Mouse (Mus musculus): ENCODE results near the gene Slc35g3. TPM values are rescaled to one million over a fixed set of nuclear protein-coding genes. Genes with fewer than 3 reads are reported as not detected.

The Slc35g3 gene
- total RNA-seq, 1 experiment from 2014 or later, result not detected

DNA sequence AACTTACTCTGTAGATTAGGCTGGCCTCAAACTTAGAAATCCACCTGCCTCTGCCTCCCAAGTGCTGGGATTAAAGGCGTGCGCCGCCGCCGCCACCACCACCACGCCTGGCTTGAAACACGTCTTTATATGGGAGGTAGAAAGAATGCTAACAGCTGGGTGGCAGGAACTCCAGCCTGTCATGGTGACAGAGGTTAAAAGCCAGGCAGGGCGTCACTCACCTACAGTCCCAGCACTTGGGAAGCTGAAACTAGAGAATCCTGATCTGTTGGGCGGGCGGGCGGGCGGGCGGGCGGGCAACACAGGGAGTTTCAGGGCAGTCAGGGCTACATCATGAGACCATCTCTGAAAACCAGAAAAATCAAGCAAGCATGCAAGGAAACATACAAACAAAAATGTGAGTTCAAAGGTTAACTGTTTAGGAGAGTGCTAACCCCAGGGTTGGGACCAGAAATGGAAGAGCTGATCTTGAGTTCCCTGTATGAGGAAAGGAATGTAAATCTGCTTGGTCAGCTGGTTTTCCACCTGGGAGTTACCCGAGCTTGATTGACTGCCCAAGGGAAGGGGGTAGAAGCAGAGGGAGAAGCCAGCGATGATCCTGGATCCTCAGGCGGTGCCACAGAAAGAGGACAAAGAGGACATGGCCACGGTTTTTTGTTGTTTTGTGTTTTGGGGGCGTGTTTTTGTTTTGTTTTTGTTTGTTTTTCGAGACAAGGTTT lies 48.7 kb downstream of the Slc35g3 start:
- no peak for ATAC-seq (ENCODE audit: extremely low read depth, insufficient number of reproducible peaks, low FRiP score, poor library complexity, severe bottlenecking)

DNA sequence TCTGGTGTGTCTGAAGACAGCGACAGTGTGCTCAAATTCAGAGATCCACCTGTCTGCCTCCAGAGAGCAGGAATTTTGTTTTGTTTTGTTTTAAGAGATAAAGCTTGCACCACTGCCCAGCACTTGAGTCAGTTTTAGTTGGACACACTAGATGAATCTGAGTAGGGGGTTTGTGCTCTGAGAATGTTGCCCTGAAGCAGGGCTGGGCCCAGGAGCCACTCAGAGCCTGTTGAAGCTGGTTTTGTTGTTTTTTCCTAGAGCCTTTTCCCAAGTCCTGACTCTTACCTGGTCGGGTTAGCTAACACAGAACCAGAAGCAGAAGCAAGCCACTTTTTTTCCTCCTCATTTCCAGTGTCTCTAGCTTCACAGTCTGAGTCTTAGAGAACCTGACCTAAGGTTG lies 50.7 kb downstream of the Slc35g3 start:
- no peak for ATAC-seq (ENCODE audit: extremely low read depth, insufficient number of reproducible peaks, low FRiP score, poor library complexity, severe bottlenecking)

DNA sequence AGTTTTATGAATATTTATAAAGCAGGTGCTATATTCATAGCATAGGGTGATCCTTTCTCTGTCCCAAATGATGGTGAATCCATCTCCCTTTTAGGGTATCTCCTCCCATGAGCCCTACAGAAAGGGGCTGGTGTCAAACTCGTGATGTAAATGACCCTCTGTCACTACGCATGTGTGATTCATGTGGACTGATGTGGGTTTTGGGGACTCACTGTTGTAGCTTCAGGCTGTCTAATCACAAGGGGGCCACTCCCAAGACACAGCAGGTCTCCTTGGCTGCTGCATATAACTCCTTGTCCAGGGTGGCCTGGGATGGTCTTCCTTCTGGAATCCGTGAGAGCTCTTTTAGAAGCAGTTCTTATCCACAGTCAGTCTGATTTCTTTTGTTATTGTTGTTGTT lies 51.3 kb downstream of the Slc35g3 start:
- no peak for ATAC-seq (ENCODE audit: extremely low read depth, insufficient number of reproducible peaks, low FRiP score, poor library complexity, severe bottlenecking)

Other genes with a start within 250 kb of the Slc35g3 start
- gene Dnah2, start 212.9 kb downstream of the Slc35g3 start, total RNA-seq (2017), result 0.12 TPM in 1 of 2 replicates, not detected in the other
- gene Efnb3, start 201.8 kb downstream of the Slc35g3 start, total RNA-seq (2017), result 0.47 and 0.49 TPM in 2 replicates
- gene Wrap53, start 181.7 kb downstream of the Slc35g3 start, total RNA-seq (2017), result 3.8 and 8.0 TPM in 2 replicates
- 38.3 and 39.8 TPM in 2 replicates for gene Trp53, start 181.6 kb downstream of the Slc35g3 start, total RNA-seq (2017)
- gene Atp1b2, start 156.0 kb downstream of the Slc35g3 start, total RNA-seq (2017), result not detected in 2 replicates
- gene Shbg, start 144.1 kb downstream of the Slc35g3 start, total RNA-seq (2017), result not detected in 2 replicates
- not detected in 2 replicates for gene Sat2, start 139.9 kb downstream of the Slc35g3 start, total RNA-seq (2017)
- 75.8 and 86.1 TPM in 2 replicates for gene Fxr2, start 129.0 kb downstream of the Slc35g3 start, total RNA-seq (2017)
- gene Sox15, start 106.7 kb downstream of the Slc35g3 start, total RNA-seq (2017), result 1.5 and 2.1 TPM in 2 replicates
- 35.6 and 41.3 TPM in 2 replicates for gene Mpdu1, start 99.3 kb downstream of the Slc35g3 start, total RNA-seq (2017)
- 82.6 and 91.5 TPM in 2 replicates for gene Cd68, start 95.8 kb downstream of the Slc35g3 start, total RNA-seq (2017)
- gene Eif4a1, start 89.5 kb downstream of the Slc35g3 start, total RNA-seq (2017), result 265 and 300 TPM in 2 replicates
- gene Senp3, start 79.9 kb downstream of the Slc35g3 start, total RNA-seq (2017), result 92.3 and 106 TPM in 2 replicates
- 3.3 and 3.7 TPM in 2 replicates for gene Tnfsf13, start 76.2 kb downstream of the Slc35g3 start, total RNA-seq (2017)
- gene Tnfsf12, start 66.1 kb downstream of the Slc35g3 start, total RNA-seq (2017), result 0.70 and 0.74 TPM in 2 replicates
- gene Tnfsfm13, start 65.9 kb downstream of the Slc35g3 start, total RNA-seq (2017), result 0.58 and 0.86 TPM in 2 replicates
- gene Polr2a, start 3.3 kb downstream of the Slc35g3 start, total RNA-seq (2017), result 40.2 and 59.4 TPM in 2 replicates
- gene Zbtb4, start 3.9 kb upstream of the Slc35g3 start, total RNA-seq (2017), result 22.0 and 27.8 TPM in 2 replicates
- gene Chrnb1, start 34.0 kb upstream of the Slc35g3 start, total RNA-seq (2017), result 3.5 and 5.3 TPM in 2 replicates
- not detected in 2 replicates for gene Fgf11, start 39.9 kb upstream of the Slc35g3 start, total RNA-seq (2017)
- 0.58 TPM in 1 of 2 replicates, not detected in the other for gene Tmem102, start 43.7 kb upstream of the Slc35g3 start, total RNA-seq (2017)
- gene Gm39566, start 53.3 kb upstream of the Slc35g3 start, total RNA-seq (2017), result not detected in 2 replicates
- 0.47 TPM in 1 of 2 replicates, not detected in the other for gene Spem2, start 56.5 kb upstream of the Slc35g3 start, total RNA-seq (2017)
- not detected in 2 replicates for gene Spem1, start 60.2 kb upstream of the Slc35g3 start, total RNA-seq (2017)
- 0.12 TPM in 1 of 2 replicates, not detected in the other for gene Nlgn2, start 75.8 kb upstream of the Slc35g3 start, total RNA-seq (2017)
- gene Tmem256, start 76.5 kb upstream of the Slc35g3 start, total RNA-seq (2017), result 9.1 and 13.3 TPM in 2 replicates
- 4.4 and 5.0 TPM in 2 replicates for gene Plscr3, start 84.4 kb upstream of the Slc35g3 start, total RNA-seq (2017)
- not detected in 2 replicates for gene Tnk1, start 96.8 kb upstream of the Slc35g3 start, total RNA-seq (2017)
- not detected in 2 replicates for gene Tmem95, start 116.0 kb upstream of the Slc35g3 start, total RNA-seq (2017)
- gene Kctd11, start 119.4 kb upstream of the Slc35g3 start, total RNA-seq (2017), result 9.0 and 9.5 TPM in 2 replicates
- 245 and 247 TPM in 2 replicates for gene Acap1, start 133.6 kb upstream of the Slc35g3 start, total RNA-seq (2017)
- gene 2810408A11Rik, start 139.0 kb upstream of the Slc35g3 start, total RNA-seq (2017), result 2.8 and 3.8 TPM in 2 replicates
- gene Neurl4, start 139.1 kb upstream of the Slc35g3 start, total RNA-seq (2017), result 64.1 and 71.1 TPM in 2 replicates
- 103 TPM in 2 replicates for gene Gps2, start 151.9 kb upstream of the Slc35g3 start, total RNA-seq (2017)
- 155 and 165 TPM in 2 replicates for gene Eif5a, start 160.0 kb upstream of the Slc35g3 start, total RNA-seq (2017)
- not detected in 2 replicates for gene Ybx2, start 173.8 kb upstream of the Slc35g3 start, total RNA-seq (2017)
- gene Slc2a4, start 186.2 kb upstream of the Slc35g3 start, total RNA-seq (2017), result not detected in 2 replicates
- gene Cldn7, start 202.8 kb upstream of the Slc35g3 start, total RNA-seq (2017), result 0.47 TPM in 1 of 2 replicates, not detected in the other
- gene Ctdnep1, start 219.2 kb upstream of the Slc35g3 start, total RNA-seq (2017), result 31.4 and 42.8 TPM in 2 replicates
- 21.6 and 23.2 TPM in 2 replicates for gene Elp5, start 220.5 kb upstream of the Slc35g3 start, total RNA-seq (2017)
- gene Gabarap, start 229.2 kb upstream of the Slc35g3 start, total RNA-seq (2017), result 397 and 455 TPM in 2 replicates
- gene Phf23, start 233.8 kb upstream of the Slc35g3 start, total RNA-seq (2017), result 74.4 and 80.3 TPM in 2 replicates
- gene Dvl2, start 238.6 kb upstream of the Slc35g3 start, total RNA-seq (2017), result 41.0 and 41.7 TPM in 2 replicates